Mouse (Mus musculus) liver (tissue): ENCODE measurements around the gene Ccdc63.

Experiments used
- DNase-seq: peaks from one replicate; pipeline ENCODE4 v3.0.0-alpha.2; 2020; ENCODE audit warnings: mixed read lengths

Ccdc63 gene

DNA sequence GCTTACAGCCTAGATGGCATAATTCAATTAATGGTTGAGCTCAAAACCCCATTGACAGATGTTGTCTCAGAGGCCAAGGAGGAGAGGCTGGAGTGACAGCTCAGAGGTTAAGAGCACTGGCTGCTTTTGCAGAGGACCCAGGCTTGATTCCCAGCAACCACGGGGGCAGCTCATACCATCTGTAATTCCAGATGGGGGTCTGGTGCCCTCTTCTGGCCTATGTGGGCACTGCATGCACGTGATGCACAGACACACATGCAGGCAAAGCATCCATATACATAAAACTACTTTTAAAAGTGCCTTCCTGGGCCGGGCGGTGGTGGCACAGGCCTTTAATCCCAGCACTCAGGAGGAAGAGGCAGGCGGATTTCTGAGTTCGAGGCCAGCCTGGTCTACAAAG is 24.4 kb downstream of the Ccdc63 start:
- peak; percentile 30 for DNase-seq

DNA sequence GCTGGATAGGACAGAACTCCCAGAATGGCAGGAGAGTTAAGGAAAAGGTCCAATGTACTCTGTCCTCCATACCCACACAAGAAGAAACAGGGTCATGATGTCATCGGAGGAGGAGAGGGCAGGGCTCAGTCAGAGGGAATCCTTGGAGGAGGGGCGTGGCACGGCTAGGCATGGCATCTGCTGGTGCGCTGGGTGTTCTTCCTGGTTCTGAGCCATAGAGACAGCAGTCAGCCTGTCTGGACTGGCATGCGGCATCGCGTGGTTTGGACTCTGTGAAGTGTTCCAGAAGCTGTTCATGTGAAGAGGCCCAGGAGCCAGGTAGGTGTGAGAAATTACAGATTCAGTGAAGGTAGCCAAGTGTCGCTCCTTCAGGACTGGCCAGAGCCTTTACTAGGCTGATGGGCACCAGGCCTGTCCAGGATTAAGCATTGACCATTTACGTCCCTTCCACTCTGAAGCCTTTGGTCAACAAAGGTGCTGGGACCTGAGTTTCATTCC is 25.3 kb downstream of the Ccdc63 start:
- no peak for DNase-seq

DNA sequence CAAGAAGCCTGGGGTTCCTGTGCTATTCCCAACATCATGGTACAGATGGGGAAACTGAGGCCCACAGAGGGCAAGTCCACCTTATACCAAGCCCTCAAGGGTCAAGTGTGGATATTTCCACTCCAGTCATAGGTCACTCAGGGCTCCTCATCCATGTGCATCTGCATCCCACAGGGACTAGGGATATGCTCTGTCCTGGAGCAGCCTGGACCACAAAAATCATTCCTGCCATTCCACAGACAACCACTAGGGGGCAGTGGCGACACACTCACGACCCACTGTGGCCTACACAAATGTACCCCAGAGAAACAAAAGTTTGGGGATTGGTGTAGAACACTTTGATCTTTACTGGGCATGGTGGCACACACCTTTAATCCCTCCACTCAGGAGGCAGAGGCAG is 26.4 kb downstream of the Ccdc63 start:
- peak; percentile 51 for DNase-seq

DNA sequence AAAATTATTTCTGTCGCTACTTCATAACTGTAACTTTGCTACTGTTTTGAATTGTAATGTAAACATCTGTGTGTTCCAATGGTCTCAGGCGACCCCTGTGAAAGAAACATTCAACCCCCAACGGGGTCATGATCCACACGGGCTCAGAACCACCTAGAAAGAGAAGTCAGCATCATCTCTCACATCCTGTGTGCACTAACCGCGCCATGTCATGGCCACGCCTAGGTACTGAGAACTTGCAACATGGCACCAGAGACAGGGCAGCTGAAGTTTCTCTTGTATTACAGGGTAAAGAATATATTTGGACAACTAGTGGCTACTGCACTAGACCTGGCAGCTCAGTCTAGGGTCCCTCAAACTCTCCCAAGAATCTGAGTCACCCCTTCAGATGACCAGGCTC is 27.2 kb downstream of the Ccdc63 start:
- DNase-seq, result no peak

DNA sequence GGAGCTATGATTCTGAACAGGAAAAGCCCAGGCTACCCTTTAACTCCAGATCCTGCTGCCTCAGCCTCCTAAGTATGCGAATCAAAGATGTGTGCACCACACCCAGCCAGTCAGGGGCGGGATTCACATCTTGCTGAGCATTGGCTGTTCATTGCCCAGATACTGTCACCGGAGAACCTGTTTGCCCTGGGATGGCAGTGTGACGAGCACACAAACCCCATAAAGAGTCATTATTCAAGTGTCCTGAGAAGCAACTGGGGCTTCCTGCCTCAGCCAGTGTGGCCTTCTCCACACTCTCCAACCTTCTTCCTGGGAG is 28.7 kb downstream of the Ccdc63 start:
- DNase-seq, result no peak

DNA sequence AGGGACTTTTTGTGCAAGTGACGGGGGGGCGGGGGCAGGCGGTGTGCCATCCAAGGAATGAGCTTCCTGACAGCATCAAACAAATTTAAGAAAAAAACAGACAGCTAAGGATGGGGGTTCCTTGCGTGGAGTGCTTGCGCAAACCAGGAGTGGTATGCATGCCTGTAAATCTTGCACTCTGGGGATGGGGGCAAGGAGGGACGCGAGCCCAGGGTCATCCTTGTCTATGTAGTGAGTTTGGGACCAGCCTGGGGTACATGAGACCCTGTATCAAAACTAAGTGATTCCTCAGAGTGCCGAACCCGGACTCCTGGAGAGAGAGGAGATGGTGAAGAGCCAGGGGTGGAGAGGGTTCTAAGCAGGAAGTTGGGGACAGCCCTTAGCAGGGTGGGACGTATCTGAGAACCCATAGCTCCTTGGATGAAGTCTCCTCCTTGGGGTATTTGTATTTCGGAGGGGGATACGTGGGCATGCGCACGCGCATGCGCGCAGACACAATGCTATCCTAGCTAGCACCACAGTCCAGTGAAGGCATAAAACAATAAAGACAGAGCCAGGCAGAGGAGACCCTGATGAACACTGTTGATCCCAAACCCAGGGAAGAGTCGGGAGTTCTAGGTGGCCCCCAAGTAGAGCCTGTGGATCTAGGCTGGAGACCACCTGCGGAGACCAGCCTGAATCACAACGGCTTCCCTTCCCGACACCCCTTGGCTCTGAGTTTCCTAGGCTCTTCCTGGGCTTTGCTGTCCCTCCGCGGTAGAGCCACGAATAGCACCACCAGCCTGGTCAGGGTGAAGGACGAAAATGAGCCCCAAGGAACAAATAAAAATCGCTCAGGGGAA is 29.3 kb downstream of the Ccdc63 start:
- DNase-seq, result no peak

DNA sequence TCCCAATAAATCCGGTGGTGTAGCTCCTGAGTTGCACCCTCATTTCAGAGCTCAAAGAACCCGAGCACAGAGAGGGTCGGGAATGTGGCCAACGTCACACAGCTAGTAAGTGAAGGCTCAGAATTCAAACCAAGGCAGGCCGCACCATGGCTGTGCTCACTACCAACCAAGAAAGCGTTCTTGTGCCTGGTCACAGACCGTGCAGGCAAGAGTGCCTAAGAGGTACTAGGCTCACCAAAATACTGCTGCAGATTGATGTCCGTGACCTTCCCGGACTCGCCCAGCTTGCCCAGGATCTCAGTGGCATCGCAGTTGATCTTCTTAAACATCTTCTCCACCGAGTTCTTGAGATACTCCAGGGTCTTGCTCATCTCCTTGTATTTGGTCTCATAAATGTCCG is 30.0 kb downstream of the Ccdc63 start:
- no peak for DNase-seq

DNA sequence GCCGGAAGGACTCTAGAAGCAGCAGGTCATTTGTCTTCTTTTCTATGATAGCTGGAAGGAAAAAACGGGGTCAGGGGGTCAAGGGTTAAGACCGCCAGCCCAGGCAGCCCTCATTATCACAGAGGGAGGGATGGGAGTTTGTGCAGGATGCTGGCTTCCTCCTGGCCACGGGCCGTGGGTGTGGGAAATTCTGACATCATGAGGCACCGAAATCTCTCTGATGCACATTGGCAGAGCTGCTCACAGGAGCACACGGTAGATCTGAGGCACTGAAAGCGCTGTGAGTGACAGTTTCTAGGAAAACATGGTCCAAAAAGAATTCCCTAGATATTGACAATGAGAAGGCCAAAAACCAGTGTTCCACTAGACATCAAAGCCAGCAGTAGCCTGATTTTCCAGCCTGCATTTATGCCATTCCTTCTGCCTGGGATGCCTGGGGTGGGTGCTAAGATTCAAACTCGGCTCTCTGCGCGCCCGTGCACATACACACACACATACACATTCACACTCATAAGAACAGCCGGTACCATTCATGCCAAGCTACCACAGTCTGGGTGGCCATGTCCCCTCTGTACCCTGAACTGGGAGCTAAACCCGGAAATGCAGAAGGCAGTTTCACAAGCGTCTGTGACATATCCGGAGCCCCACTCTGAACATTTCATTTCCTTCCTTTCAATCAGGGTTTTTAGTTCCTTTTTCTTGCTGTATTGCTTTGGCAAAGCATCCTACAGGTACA is 31.1 kb downstream of the Ccdc63 start:
- no peak for DNase-seq

DNA sequence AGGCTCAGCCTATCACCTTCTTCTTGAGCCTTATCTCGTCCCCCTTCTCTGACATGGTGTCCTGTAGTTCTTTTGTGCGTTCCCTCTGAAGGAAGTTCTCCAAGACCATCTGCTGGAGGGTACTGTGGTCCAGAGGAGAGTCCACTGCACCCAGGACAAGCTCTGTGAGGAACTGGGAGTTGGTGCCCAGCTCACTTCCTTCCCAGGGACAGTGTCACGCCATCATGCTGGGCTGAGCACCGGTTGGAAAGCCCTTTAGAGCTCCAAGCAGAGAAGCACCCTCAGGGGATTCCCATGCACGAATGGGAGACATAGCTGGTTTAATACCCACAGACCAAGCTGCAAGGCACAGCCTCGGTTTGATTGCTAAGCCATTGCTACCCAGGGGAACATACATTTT is 32.5 kb downstream of the Ccdc63 start:
- no peak for DNase-seq

DNA sequence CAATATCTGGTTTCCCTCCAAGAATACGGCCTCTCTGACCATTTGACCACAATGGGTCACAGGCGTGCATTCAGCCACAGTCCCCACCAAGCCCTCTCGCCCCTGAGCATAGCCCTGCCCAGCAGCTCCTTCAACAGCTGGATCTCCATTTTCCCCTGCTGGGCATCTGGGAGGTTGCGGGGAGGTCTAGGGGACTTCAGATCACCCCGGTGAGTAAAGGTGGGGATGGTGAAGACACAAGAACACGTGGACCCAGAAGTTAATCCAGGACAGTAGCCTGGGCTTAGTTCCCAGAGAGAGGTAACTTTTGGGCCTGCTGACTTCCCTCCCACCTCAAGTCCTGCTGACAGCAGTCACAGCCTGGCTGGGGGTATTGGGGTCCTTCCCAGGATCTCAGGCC is 34.4 kb downstream of the Ccdc63 start:
- DNase-seq, result no peak

DNA sequence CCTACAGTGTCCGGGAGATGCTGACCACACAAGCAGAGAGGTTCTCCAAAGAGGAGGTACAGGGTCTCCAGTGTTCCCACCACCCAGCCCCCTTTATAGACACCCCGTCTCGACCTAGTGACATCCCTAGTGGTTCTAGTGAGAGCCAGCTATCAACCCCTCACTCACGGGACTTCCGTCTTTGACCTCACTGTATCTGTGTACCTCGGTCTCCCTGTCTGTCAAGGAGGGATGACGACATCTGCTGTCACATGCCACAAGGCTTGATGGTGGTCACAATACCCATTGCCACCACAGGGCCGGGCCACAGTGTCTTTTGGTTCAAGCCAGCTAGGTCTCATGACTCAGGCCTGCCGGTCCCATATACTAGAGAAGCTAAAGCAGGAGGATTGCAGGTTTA is 35.6 kb downstream of the Ccdc63 start:
- DNase-seq, result no peak

DNA sequence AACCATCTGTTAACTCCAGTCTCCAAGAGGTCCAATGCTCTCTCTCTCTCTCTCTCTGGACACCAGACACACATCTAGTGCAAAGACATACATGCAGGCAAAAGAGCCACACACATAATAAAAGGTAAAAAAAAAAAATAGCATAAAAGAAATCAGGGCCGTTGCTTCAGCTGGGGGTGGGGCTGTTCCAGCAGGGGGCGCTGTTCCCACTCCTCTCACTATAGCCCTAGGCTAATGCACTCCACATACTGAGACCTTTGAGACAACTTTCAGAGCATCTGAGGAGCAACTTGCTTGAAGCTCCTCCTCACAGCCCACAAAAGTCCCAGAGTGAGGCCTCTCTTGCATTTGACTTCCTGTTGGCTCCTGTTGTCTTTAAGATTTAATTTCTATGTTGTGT is 36.4 kb downstream of the Ccdc63 start:
- peak; percentile 52 for DNase-seq

DNA sequence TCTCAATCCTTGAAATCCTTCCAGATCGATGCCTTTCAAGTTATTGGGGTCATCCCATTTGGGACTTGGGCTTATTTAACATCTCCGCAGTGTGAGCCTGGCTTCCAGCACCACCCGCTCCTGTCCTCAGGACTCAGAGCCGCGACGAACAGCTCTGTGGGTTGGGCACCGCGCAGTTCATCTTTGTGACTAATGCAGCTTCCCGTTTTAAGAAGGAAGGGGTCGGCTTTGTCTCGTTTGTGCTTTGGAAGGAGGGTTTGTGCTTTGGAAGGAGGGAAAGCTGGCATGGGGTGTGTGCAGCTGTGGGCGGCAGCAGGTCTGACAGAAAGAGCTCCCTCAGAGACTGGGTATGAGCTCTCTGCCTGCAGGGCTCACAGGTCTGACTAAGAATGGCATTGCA is 37.5 kb downstream of the Ccdc63 start:
- no peak for DNase-seq

DNA sequence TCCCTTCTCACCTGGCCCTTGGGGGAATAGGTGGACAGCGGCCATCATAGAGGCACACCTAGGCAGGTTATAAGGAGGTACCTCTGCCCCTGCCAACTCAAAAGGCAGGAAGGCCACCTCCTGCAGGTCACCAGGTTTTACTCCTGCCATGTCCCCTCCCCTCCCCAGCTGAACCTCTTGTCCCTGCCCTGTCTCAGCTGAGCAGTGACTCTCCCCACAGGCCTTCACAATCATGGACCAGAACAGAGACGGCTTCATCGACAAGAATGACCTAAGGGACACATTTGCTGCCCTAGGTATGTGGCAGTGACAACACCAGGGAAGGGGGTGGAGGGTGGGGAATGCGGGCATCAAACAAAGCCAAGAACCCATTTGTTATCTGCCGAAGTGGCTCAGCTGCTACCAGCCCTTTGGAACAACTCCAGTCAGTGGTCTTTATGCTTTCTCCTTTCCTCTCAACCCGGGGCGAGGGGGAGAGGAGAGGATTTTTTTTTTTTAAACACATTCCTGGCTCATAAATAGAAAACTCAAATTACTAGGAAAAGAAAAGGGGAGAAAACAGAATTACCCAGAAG is 38.1 kb downstream of the Ccdc63 start:
- no peak for DNase-seq

DNA sequence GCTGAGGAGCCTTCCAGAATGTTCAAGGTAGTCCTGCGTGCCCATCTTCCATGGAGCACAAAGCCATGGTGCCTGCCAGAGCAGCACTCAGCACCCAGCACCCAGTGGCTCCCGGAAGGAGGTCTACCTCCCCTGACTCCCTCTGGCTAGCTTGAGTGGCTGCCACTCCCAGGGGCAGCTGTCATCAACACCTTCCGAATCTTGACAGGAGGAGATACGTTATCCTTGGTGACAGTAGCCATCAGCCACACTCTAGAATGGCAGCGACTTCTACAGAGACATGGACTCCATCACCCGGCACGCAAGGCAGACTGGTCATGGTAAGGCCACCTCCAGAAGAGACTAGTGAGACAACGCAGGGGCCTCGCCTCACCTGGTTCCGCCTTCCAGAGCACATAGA is 46.2 kb downstream of the Ccdc63 start:
- DNase-seq, result no peak

DNA sequence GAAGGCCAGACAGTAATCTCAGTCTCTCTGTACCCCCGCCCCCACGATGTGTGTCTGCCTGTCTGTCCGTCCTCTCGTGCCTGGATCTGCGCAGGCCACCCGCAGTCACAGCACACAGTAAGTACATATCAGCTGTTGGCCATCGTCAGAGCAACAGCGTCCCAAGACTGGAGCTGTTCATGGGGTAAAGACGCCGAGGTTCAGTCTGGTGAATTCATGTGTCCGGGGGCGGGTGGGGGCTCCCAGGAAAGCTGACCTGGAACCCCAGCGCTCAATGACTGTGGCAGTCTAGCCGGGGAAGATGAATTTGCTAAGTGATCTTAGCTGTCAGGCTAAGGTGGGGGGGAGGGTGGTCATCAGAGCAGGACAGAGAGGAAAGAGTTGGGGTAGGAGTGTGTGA is 46.9 kb downstream of the Ccdc63 start:
- DNase-seq, result no peak

DNA sequence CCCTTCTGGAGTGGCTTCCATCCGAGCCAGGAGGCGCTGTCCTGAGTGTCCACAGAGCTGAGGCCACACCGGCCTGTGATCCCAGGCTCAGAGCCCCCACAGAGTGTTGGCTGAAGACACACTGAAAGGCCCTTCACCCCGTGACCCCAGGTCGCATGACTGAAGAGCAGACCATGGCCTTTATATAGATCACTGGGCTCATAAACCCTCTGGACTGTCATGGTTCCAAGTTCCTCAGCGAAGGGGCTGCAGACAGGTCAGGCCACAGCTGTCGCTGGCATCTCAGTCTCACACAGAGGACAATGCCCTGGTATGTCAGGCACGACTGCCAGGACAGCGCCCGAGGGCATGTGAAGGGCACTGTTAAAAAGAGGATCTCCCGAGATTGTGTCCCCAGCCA is 47.8 kb downstream of the Ccdc63 start:
- no peak for DNase-seq

DNA sequence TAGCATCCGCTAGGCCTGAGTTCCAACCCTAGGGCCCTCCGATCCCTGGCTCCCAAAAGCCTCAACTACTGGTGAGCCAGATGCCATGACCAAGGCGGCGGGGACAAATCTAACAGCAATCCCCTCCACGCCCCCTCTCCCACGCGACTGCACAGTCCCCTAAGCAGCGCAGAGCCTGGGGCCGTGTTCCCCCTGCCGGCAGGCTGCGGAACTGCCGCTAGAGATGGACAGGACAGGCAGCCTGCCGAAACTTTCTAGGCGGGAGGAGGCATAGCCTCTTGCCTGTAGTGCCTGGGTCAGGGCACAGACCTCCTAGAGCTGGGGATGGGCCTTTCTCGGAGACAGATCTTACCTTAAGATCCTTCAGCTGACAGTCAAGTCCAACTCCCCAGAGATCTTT is 49.6 kb downstream of the Ccdc63 start:
- peak; percentile 69 for DNase-seq

DNA sequence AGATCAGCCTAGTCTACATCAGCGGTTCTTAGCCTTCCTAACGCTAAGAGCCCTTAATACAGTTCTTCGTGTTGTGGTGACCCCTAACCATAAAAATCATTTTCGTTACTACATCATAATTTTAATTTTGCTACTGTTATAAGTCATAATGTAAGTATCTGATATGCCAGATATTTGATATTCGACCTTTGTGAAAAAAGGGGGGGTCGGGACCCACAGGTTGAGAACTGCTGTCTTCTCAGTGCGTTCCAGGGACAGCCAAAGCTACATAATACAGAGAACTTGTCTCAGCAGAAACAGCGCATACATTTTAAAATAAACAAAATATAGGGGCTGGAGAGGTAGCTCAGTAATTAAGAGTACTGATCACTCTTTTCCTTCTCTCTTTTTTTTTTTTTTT is 51.0 kb downstream of the Ccdc63 start:
- no peak for DNase-seq

DNA sequence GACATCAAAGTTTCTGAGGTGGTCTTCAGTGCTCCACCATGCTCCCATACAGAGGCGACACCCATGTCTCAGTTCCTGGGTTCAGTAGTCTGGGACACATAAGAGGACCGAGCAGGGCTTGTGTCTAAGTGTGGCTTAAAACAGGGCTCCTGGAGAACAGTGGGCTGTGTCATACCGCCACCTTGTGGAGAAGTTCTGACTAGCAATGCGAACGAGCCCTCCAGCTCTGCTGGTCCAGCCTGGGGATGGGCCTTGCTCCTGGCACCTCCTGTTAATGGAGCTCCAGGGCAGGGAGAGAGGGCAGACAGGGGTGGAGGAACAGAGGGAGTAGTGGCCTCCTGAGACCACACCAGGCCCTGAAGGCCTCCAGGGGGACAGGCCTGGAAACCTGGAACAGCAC is 51.7 kb downstream of the Ccdc63 start:
- DNase-seq, result peak; percentile 77

DNA sequence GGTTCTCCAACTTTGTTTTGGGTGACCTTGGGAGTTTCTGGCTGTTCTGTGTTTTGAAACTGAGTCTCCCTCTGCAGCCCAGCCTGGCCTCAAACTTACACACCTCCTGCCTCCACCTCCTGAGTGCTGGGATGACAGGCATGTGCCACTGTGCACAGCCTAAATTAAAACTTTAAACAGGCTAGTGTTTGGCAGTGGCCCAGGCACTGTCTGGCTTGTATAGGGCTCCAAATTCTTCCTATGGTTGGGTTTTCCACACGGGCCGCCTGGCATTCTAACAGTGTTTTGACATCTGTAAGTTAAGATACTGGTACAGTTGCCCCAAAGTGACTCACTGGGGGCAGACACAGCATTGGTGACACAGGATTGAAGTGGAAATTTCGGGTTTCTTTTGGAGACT is 54.5 kb downstream of the Ccdc63 start:
- no peak for DNase-seq

DNA sequence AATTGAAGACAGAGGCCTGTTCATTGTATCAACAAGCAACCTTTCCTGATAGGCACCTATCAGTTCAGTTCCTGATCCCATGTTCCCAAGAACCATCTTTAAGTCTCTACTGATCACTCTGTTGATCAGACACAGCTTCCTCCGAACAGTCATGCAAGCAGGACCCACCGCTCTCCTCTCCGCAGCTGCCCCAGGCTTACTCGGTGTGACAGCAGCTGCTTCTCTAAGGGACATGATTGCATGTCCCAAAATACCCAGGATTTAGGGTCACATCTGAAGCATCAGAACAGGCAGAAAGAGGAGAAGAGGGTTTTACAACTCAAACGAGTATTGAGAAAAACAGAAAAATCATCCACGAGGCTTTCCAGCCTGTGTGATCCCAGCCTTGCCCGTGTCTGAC is 55.3 kb downstream of the Ccdc63 start:
- no peak for DNase-seq

DNA sequence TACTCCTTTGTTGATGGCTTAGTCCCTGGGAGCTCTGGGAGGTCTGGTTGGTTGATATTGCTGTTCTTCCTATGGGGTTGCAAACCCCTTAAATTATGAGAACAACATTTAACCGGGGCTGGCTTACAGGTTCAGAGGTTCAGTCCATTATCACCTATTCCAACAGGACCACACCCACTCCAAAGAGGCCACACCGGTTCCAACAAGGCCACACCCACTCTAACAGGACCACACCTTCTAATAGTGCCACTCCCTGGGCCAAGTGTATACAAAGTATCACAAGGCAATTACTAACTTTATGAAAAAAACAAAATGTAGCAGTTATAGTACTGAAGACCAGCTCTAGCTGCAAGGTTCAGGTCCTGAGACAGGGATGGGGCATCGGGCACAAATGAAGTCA is 56.2 kb downstream of the Ccdc63 start:
- peak; percentile 37 for DNase-seq

DNA sequence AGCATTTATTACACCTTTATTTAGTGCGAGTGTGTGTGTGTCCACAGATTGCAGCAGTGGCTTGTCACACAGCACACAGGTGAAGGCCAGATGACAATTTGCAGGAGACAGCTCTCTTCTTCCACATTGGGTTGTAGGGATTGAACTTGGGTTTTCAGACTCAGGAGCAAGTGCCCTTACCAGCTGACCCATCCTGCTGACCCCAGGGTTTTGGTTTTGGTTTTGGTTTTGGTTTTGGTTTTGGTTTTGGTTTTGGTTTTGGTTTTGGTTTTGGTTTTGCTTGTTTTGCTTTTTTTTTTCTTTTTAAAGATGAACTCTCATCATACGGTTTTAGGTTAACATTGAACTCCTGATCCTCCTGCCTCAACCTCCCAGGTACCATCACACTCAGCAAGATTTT is 57.3 kb downstream of the Ccdc63 start:
- DNase-seq, result no peak
